Mouse (Mus musculus): ENCODE results near the gene Wfs1. TPM values are rescaled to one million over a fixed set of nuclear protein-coding genes. Genes with fewer than 3 reads are reported as not detected.
"Not testable (repeated sequence)": the region's sequence is repeated elsewhere in the genome, so short reads cannot be mapped to it uniquely, and the experiment has no call there.

Wfs1 gene
- total and polyA plus RNA-seq, 3 experiments, result 0.56 to 2.5 (median 1.8) TPM

DNA sequence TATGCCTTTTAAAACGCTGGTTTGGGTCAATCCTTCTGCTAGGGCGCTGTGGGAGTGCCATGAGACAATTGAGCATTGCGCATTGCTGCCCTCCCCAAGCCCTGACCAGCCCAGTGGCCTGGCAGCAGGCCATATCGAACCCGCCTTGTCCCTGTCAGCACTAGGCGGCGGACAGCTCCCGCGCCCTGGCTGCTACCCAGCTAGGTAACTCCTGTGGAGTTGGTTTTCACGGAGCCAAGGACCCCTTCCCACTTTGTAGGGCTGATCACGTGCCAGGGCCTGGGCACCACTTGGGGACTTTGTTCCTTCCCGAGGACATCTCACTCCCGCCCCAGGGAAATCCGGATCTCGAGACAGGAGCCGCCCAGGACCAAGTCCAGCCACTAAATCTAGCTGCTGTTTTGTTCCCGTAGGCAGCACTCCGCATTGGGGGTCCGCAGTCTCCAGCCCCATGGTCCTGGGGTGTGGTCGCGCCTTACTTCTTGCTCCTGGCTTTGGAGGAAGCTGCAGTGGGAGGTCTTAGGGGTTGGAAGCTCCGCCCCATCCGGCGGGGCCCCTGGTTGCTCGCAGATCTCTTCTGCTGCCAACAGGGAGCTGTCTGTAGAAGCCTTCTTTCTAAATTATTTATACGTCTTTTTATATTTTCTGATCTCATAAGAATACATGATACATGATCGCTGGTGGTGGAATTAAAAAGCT lies 26.8 kb upstream of the Wfs1 start:
- no peaks in the 10 kb centered on the region for H3K79me2 ChIP-seq (replicated peaks; ENCODE audit: control insufficient read depth, extremely low read depth, insufficient read depth, poor library complexity, severe bottlenecking)
- H3K4me2 ChIP-seq (ENCODE audit: insufficient read depth, low read depth, poor library complexity, severe bottlenecking), result no peak overlapping the region
- H3K27ac ChIP-seq (ENCODE audit: insufficient read depth, low read depth), result no peak overlapping the region
- TF ChIP-seq MEF2A (IDR thresholded peaks at IDR 0.05; ENCODE audit: borderline replicate concordance, low read depth, low read length) (no peak), POLR2AphosphoS2 (IDR thresholded peaks at IDR 0.05; ENCODE audit: low read depth, low read length) (no peak), UBTF (IDR thresholded peaks at IDR 0.05; ENCODE audit: low read depth, low read length) (no peak), ZKSCAN1 (IDR thresholded peaks at IDR 0.05; ENCODE audit: borderline replicate concordance, low read depth, low read length) (no peak), USF2 (conservative IDR thresholded peaks at IDR 0.05; ENCODE audit: low read depth, low read length) (no peak), JUND (conservative IDR thresholded peaks at IDR 0.05; ENCODE audit: low read depth, low read length) (no peak), RAD21 (IDR thresholded peaks at IDR 0.05; ENCODE audit: low read depth, low read length) (no peak), TBP (conservative IDR thresholded peaks at IDR 0.05; ENCODE audit: low read depth, low read length) (no peak), MAFK (IDR thresholded peaks at IDR 0.05; ENCODE audit: insufficient replicate concordance, low read length) (no peak), NELFE (IDR thresholded peaks at IDR 0.05; ENCODE audit: low read depth, low read length) (no peak), KAT2A (IDR thresholded peaks at IDR 0.05; ENCODE audit: insufficient replicate concordance, low read length) (no peak)
- DNase-seq (ENCODE audit: extremely low read depth), result no peak
- dilution Hi-C loops (cut with MboI; ENCODE audit: extremely low pct_ligation_motif_present, extremely low pct_unique_long_range_greater_than_20kb, low sequenced_read_pairs), result no loop called here
- H3K36me3 ChIP-seq (replicated peaks in 1 of 2; ENCODE audit: control insufficient read depth in 1 of 2, insufficient read depth in 1 of 2, low read length in 1 of 2), result no peaks in the 10 kb centered on the region
- H3K9ac ChIP-seq (ENCODE audit: insufficient read depth, low read depth), result no peak overlapping the region
- H3K4me1 ChIP-seq (ENCODE audit: control insufficient read depth in 1 of 2, insufficient read depth in 2 of 2), result 0 out of 4 replicates have a peak, but pooled peaks cover 0 to 4% of the 10 kb centered on the region in 2 experiments
- H3K9me3 ChIP-seq (replicated peaks; ENCODE audit: low read length), result no peaks in the 10 kb centered on the region
- peaks cover 31% of the 10 kb centered on the region for H3K27me3 ChIP-seq (replicated peaks)
- H3K4me3 ChIP-seq (replicated peaks in 1 of 3; ENCODE audit: low read depth in 2 of 3, low read length in 2 of 3, poor library complexity in 1 of 3), result no peak overlapping the region
- in situ Hi-C loops (cut with MboI; ENCODE audit: low pct_ligation_motif_present, low pct_unique_long_range_greater_than_20kb, low sequenced_read_pairs), result no loop called here

DNA sequence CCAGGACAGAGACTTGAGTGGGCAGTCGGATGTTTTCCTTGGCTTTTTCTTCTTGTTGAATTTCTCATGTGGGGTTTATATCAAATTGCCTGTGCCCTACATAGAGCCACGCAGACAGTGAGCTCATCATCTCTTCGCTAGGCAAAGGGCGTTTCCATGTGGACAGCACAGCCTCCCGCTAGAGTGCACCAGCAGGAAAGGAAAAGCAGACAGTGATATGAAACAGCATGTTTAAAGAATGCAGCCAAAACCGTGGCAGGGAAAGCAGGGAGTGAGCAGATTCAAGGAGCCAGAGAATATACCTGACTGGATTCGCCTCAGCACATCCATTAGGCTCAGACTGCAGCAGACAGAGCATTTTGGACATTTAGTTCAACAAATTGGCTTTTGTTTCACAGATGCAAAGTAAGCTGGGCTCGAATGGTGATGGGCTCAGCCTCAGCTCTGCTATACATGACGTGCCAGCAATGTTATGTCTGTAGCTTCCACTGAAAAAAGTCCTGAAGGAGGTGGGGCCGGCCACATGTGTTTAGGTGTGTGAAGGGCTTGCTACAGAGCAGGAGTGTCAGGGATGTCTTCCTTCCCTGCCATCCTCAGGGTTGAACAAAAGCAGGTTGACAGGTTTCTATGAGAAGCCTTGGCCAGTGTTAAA lies 21.8 kb upstream of the Wfs1 start:
- TF ChIP-seq GABPA (IDR thresholded peaks at IDR 0.05; ENCODE audit: insufficient replicate concordance, low read depth, low read length) (no peak), BHLHE40 (IDR thresholded peaks at IDR 0.05; ENCODE audit: low read depth, low read length) (no peak), JUND (conservative IDR thresholded peaks at IDR 0.05; ENCODE audit: low read depth, low read length) (no peak), POLR2A (IDR thresholded peaks at IDR 0.05; ENCODE audit: low read depth, low read length) (no peak), MAZ (IDR thresholded peaks at IDR 0.05; ENCODE audit: low read depth, low read length) (no peak), ZKSCAN1 (IDR thresholded peaks at IDR 0.05; ENCODE audit: borderline replicate concordance, low read depth, low read length) (no peak), ZC3H11A (IDR thresholded peaks at IDR 0.05; ENCODE audit: low read depth, low read length) (no peak), KAT2A (IDR thresholded peaks at IDR 0.05; ENCODE audit: insufficient replicate concordance, low read length) (no peak), ZMIZ1 (IDR thresholded peaks at IDR 0.05; ENCODE audit: low read depth, low read length) (no peak), MXI1 (IDR thresholded peaks at IDR 0.05; ENCODE audit: low read depth, low read length) (no peak), CHD2 (IDR thresholded peaks at IDR 0.05; ENCODE audit: low read length) (no peak)

DNA sequence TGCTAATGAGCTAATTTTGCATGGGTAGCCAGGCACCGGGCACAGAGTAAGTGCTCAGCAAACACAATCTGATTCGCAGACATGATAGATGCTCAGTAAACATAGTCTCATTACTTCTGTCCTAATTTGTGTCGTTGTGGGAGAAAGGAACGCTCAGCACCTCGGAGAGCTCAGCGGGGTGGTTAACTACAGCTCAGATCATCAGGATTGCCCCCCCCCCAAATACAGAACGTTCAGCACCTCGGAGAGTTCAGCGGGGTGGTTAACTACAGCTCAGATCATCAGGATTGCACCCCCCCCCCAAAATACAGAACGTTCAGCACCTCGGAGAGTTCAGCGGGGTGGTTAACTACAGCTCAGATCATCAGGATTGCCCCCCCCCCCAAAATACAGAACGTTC lies 20.8 kb upstream of the Wfs1 start:
- H3K27me3 ChIP-seq (replicated peaks), result peaks cover 39% of the 10 kb centered on the region
- H3K27ac ChIP-seq (ENCODE audit: insufficient read depth, low read depth); H3K79me2 ChIP-seq (replicated peaks; ENCODE audit: control insufficient read depth, extremely low read depth, insufficient read depth, poor library complexity, severe bottlenecking); DNase-seq (ENCODE audit: extremely low read depth); H3K36me3 ChIP-seq (replicated peaks in 1 of 2; ENCODE audit: control insufficient read depth in 1 of 2, insufficient read depth in 1 of 2, low read length in 1 of 2); H3K4me2 ChIP-seq (ENCODE audit: insufficient read depth, low read depth, poor library complexity, severe bottlenecking); H3K9me3 ChIP-seq (replicated peaks; ENCODE audit: low read length); dilution Hi-C loops (cut with MboI; ENCODE audit: extremely low pct_ligation_motif_present, extremely low pct_unique_long_range_greater_than_20kb, low sequenced_read_pairs); H3K9ac ChIP-seq (ENCODE audit: insufficient read depth, low read depth); H3K4me1 ChIP-seq (ENCODE audit: control insufficient read depth in 1 of 2, insufficient read depth in 2 of 2); H3K4me3 ChIP-seq (replicated peaks in 1 of 3; ENCODE audit: low read depth in 2 of 3, low read length in 2 of 3, poor library complexity in 1 of 3); in situ Hi-C loops (cut with MboI; ENCODE audit: low pct_ligation_motif_present, low pct_unique_long_range_greater_than_20kb, low sequenced_read_pairs): not testable (repeated sequence)

More for the DNA sequence above, 21.8 kb upstream of the Wfs1 start:
- Histone ChIP-seq H3K27me3 (replicated peaks) (peaks cover 42% of the 10 kb centered on the region), H3K36me3 (replicated peaks in 1 of 2; ENCODE audit: control insufficient read depth in 1 of 2, insufficient read depth in 1 of 2, low read length in 1 of 2) (no peaks in the 10 kb centered on the region), H3K4me3 (replicated peaks in 1 of 3; ENCODE audit: low read depth in 2 of 3, low read length in 2 of 3, poor library complexity in 1 of 3) (no peak overlapping the region), H3K4me2 (ENCODE audit: insufficient read depth, low read depth, poor library complexity, severe bottlenecking) (no peak overlapping the region), H3K4me1 (ENCODE audit: control insufficient read depth in 1 of 2, insufficient read depth in 2 of 2) (no peaks in the 10 kb centered on the region; a peak in 1 of 4 replicates), H3K27ac (ENCODE audit: insufficient read depth, low read depth) (no peak overlapping the region), H3K79me2 (replicated peaks; ENCODE audit: control insufficient read depth, extremely low read depth, insufficient read depth, poor library complexity, severe bottlenecking) (no peaks in the 10 kb centered on the region), H3K9ac (ENCODE audit: insufficient read depth, low read depth) (no peak overlapping the region), H3K9me3 (replicated peaks; ENCODE audit: low read length) (peaks cover 9% of the 10 kb centered on the region)
- dilution Hi-C loops (cut with MboI; ENCODE audit: extremely low pct_ligation_motif_present, extremely low pct_unique_long_range_greater_than_20kb, low sequenced_read_pairs), result no loop called here
- in situ Hi-C loops (cut with MboI; ENCODE audit: low pct_ligation_motif_present, low pct_unique_long_range_greater_than_20kb, low sequenced_read_pairs), result no loop called here
- DNase-seq (ENCODE audit: extremely low read depth), result no peak
